Mouse (Mus musculus): ENCODE results near the gene Foxl1.
A peak's percentile ranks its signal among the peaks of the same experiment; 100 is the strongest.

The Foxl1 gene

DNA sequence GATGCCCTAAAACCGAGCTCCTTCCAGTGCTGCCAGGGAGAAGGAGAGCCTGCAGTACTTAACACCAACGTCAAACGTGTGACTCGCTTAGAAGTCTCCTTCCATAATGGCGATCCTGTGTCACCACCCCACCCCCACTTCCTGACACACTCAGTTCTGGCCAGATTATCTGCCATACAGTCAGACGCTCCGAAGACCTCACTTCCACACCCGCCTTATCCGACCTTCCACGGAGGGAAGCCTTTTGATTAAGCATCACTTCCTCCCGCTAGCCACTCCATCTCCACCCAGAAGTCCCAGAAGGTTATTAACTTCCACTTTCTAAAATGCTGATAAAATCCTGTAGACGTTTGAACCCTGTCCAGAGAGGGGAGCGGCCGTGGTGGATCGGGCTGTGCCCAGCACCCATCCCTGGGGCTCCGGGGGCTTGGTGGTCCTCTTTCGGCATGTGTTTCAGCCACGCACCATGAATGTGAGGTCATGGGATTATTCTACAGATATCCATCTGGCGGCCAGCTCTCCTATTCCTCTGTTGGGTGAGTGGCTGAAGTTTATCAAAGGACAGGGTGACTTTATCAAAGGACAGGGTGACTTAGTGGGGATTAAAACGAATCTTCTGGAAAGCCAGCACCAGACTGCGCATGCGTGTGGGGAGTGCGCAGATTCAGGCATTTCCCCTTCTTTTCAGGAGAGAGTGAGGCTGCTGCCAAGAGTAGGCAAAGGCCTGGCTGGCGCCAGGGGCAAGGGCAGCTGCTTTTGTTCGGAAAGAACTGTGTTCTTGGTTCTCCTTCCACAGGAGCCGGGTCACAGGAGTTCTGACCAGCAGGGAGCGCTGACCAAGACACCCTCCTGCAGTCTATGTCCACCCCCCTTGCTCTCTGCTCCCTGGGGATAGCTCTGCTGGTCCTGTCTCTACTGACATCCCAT lies 43.1 kb downstream of the Foxl1 start:
- DNase-seq = peak; percentile 37

DNA sequence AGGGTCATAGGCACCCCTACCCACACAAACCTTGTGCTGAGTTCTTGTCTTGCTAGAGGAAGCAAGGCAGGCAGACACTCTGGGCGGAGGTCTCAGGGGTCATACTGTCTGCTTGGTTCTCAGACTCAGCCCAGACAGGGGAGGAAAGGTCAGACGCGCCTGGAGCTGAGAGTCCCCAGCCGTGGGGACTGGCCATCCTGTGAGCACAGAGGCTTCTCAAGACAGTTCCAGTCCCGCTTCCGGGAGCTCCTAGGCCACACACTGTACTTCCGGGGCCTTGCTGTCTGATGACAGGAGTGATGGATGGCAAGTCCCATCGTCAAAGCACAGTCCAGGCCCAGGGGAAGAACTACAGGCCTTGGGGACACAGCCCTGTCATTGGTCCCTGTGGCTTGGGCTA lies 44.8 kb downstream of the Foxl1 start:
- DNase-seq = no peak

DNA sequence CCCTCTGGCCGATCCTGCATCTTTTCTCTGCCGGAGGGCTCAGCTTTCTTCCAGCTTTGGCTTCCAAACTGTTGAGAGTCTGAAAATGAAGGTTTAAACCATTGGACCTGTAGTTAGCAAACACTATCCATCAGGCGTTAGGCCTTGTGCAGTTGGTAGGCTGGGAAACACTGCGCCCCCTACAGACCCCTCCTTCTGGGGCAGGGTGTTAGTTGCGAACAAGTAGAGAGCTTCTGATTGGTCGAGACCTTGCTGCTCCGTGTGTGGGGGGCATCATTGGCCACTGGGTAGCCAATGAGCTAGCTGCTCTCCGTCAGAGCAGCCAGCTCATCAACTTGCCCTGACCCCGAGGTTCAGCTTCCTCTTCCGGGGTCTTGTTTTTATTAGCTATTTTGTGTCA lies 46.4 kb downstream of the Foxl1 start:
- DNase-seq = peak; percentile 20

DNA sequence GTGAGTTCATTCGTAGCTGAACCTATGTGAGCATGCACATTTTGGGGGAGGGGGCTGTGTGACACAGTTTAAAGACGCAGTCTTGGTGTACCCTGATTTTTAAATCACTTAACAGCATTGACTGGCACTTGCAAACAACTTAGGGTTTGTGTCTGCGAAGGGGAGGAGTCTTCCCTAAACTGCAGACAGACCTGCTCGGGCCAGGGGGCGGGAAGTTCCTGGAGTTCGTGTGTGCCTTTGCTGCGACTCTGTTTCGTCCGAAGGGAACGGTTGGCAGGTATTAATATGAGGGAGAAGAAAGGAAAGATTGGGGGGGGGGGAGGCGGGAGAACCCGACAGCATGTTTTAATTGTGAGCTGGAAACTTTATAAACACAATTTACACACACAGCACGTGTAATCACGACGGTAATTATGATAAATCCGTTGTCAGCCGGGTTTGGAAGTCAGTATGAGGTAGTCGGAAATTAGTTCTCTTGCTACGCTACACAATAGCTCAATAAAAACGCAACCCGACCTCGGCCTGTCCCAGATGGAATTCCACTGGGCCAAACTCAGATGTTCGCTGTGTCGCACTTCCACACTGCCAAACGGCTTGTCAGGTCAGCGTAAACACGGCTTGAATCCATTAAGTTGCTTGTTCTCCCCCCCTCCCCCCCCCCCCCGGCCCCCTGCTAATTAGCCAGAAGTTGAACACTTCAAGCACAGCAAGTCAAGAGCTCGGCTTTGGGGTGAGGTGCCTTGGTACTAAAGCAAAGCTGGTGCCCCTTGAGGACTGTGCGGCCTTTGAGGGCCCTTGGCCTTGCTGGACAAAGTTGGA lies 47.2 kb downstream of the Foxl1 start:
- no peak for DNase-seq

DNA sequence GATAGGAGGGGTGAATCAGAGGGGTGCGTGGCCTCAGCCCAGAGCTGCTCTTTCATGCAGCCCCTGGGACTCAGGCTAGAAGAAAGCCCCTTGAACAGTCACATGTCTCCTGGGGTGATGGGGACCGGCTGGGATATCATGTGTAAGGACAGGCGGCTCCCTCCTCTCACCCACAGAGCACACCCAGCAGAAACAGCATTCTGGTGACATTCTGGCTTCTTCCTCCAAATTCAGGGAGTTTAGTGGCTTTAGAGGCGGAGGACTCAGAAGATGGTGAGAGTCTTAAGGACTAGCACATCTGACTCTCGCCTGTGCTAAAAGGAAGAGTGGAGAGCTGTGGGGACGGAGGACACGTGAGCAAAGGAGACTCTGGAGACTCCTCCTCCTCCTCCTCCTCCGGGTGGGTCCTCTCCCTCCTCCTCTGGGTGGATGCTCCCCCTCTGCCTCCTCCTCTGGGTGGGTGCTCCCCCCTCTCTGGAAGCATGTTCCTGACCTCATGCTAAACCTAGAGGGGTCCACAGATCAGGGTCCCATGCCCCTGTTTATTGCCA lies 47.9 kb downstream of the Foxl1 start:
- DNase-seq = no peak

DNA sequence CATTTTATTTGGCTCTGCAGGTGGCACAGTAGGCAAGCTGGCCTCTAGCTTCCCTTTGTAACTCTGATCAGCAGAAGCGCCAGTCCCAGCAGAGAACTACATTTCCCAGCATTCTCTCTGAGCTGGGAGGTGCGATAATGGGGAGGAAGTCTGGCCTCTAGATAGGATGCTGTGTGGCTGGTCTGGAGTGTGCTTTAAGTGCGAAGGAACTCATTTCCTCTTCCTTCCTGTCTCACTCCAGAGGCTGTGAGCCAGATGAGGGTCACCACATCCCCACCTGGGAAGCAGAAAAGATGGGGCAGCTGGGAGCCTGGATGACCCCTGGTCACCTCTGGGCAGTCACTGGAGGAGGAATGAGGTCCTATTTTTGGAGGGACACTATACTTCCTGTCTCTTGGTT lies 48.6 kb downstream of the Foxl1 start:
- DNase-seq = no peak
